Mouse (Mus musculus): ENCODE data around the gene Gm5269. TPM values are rescaled to one million over a fixed set of nuclear protein-coding genes. Genes with fewer than 3 reads are reported as not detected.

The Gm5269 gene
- total and polyA plus RNA-seq, 3 experiments, result 2.2 TPM; not detected in 2

DNA sequence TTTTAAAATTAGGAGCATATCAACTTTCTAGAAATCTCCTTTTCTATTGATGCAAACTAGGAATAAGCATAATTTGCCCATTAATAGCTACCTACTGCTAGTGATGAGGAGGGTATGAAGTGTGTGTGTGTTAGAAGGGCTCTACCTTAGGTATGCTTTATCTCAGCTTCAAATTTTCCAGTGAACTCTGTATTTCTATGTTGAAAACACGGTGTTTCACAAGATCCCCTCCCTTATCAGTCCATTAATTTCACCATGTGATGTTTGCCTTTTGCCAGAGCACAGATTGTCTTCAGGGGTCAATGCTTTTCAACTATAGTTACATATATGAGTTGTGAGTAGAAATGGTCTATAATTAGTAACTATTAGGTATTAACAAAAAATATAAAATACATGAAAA, 8.0 kb upstream of the Gm5269 start:
- H3K79me2 ChIP-seq (replicated peaks; ENCODE audit: control insufficient read depth, extremely low read depth, insufficient read depth, poor library complexity, severe bottlenecking), result no peaks in the 10 kb centered on the region
- H3K27ac ChIP-seq (ENCODE audit: insufficient read depth, low read depth), result no peak overlapping the region
- in situ Hi-C loops (cut with MboI; ENCODE audit: low pct_ligation_motif_present, low pct_unique_long_range_greater_than_20kb, low sequenced_read_pairs), result no loop called here
- no peak overlapping the region for H3K4me2 ChIP-seq (ENCODE audit: insufficient read depth, low read depth, poor library complexity, severe bottlenecking)
- H3K4me1 ChIP-seq (ENCODE audit: control insufficient read depth in 1 of 2, insufficient read depth in 2 of 2), result no peaks in the 10 kb centered on the region
- no peak overlapping the region for H3K4me3 ChIP-seq (replicated peaks in 1 of 3; ENCODE audit: low read depth in 2 of 3, low read length in 2 of 3, poor library complexity in 1 of 3)
- H3K9ac ChIP-seq (ENCODE audit: insufficient read depth, low read depth), result no peak overlapping the region
- TF ChIP-seq MEF2A (IDR thresholded peaks at IDR 0.05; ENCODE audit: borderline replicate concordance, low read depth, low read length) (no peak), ZNF384 (IDR thresholded peaks at IDR 0.05; ENCODE audit: low read depth, low read length) (no peak), ZKSCAN1 (IDR thresholded peaks at IDR 0.05; ENCODE audit: borderline replicate concordance, low read depth, low read length) (no peak), RAD21 (IDR thresholded peaks at IDR 0.05; ENCODE audit: low read depth, low read length) (no peak), RCOR1 (conservative IDR thresholded peaks at IDR 0.05; ENCODE audit: low read depth, low read length) (no peak), JUN (IDR thresholded peaks at IDR 0.05; ENCODE audit: insufficient read depth, low read depth, low read length) (no peak)
- no peaks in the 10 kb centered on the region for H3K9me3 ChIP-seq (replicated peaks; ENCODE audit: low read length)
- no peak for DNase-seq (ENCODE audit: extremely low read depth)
- dilution Hi-C loops (cut with MboI; ENCODE audit: extremely low pct_ligation_motif_present, extremely low pct_unique_long_range_greater_than_20kb, low sequenced_read_pairs), result no loop called here
- H3K27me3 ChIP-seq (replicated peaks), result no peaks in the 10 kb centered on the region
- H3K36me3 ChIP-seq (replicated peaks in 1 of 2; ENCODE audit: control insufficient read depth in 1 of 2, insufficient read depth in 1 of 2, low read length in 1 of 2), result no peaks in the 10 kb centered on the region

- Histone ChIP-seq H3K79me2 (replicated peaks; ENCODE audit: control insufficient read depth, extremely low read depth, insufficient read depth, poor library complexity, severe bottlenecking) (no peaks in the 10 kb centered on the region), H3K4me1 (ENCODE audit: control insufficient read depth in 1 of 2, insufficient read depth in 2 of 2) (no peaks in the 10 kb centered on the region), H3K27ac (ENCODE audit: insufficient read depth, low read depth) (no peak overlapping the region), H3K4me3 (replicated peaks in 1 of 3; ENCODE audit: low read depth in 2 of 3, low read length in 2 of 3, poor library complexity in 1 of 3) (no peak overlapping the region), H3K4me2 (ENCODE audit: insufficient read depth, low read depth, poor library complexity, severe bottlenecking) (no peak overlapping the region), H3K36me3 (replicated peaks in 1 of 2; ENCODE audit: control insufficient read depth in 1 of 2, insufficient read depth in 1 of 2, low read length in 1 of 2) (no peaks in the 10 kb centered on the region), H3K9ac (ENCODE audit: insufficient read depth, low read depth) (no peak overlapping the region), H3K9me3 (replicated peaks; ENCODE audit: low read length) (no peaks in the 10 kb centered on the region), H3K27me3 (replicated peaks) (no peaks in the 10 kb centered on the region)
- no peak for DNase-seq (ENCODE audit: extremely low read depth)
- dilution Hi-C loops (cut with MboI; ENCODE audit: extremely low pct_ligation_motif_present, extremely low pct_unique_long_range_greater_than_20kb, low sequenced_read_pairs) (no loop called here), in situ Hi-C loops (cut with MboI; ENCODE audit: low pct_ligation_motif_present, low pct_unique_long_range_greater_than_20kb, low sequenced_read_pairs) (no loop called here)
- TF ChIP-seq POLR2AphosphoS2 (IDR thresholded peaks at IDR 0.05; ENCODE audit: low read depth, low read length) (no peak), MEF2A (IDR thresholded peaks at IDR 0.05; ENCODE audit: borderline replicate concordance, low read depth, low read length) (no peak), SMC3 (IDR thresholded peaks at IDR 0.05; ENCODE audit: low read depth, low read length) (no peak), ZNF384 (IDR thresholded peaks at IDR 0.05; ENCODE audit: low read depth, low read length) (no peak), JUN (IDR thresholded peaks at IDR 0.05; ENCODE audit: insufficient read depth, low read depth, low read length) (no peak), JUND (conservative IDR thresholded peaks at IDR 0.05; ENCODE audit: low read depth, low read length) (no peak), EP300 (IDR thresholded peaks at IDR 0.05; ENCODE audit: low read length) (no peak), KAT2A (IDR thresholded peaks at IDR 0.05; ENCODE audit: insufficient replicate concordance, low read length) (no peak), MAX (IDR thresholded peaks at IDR 0.05; ENCODE audit: low read length) (no peak)
These were observed 4.3 kb upstream of the Gm5269 start for GRCm38 (mm10) chr1:45894168-45894912.

GRCm38 (mm10) chr1:45891986-45892385, 1.9 kb upstream of the Gm5269 start:
- H3K27me3 ChIP-seq (replicated peaks), result no peaks in the 10 kb centered on the region
- H3K79me2 ChIP-seq (replicated peaks; ENCODE audit: control insufficient read depth, extremely low read depth, insufficient read depth, poor library complexity, severe bottlenecking), result no peaks in the 10 kb centered on the region
- TF ChIP-seq ELF1 (IDR thresholded peaks at IDR 0.05; ENCODE audit: low read depth, low read length), result no peak
- H3K4me3 ChIP-seq (replicated peaks in 1 of 3; ENCODE audit: low read depth in 2 of 3, low read length in 2 of 3, poor library complexity in 1 of 3), result no peak overlapping the region
- H3K27ac ChIP-seq (ENCODE audit: insufficient read depth, low read depth), result no peak overlapping the region
- no peak overlapping the region for H3K4me2 ChIP-seq (ENCODE audit: insufficient read depth, low read depth, poor library complexity, severe bottlenecking)
- H3K4me1 ChIP-seq (ENCODE audit: control insufficient read depth in 1 of 2, insufficient read depth in 2 of 2), result no peaks in the 10 kb centered on the region
- H3K9me3 ChIP-seq (replicated peaks; ENCODE audit: low read length), result no peaks in the 10 kb centered on the region
- DNase-seq (ENCODE audit: extremely low read depth), result no peak
- no peak overlapping the region for H3K9ac ChIP-seq (ENCODE audit: insufficient read depth, low read depth)
- dilution Hi-C loops (cut with MboI; ENCODE audit: extremely low pct_ligation_motif_present, extremely low pct_unique_long_range_greater_than_20kb, low sequenced_read_pairs) (no loop called here), in situ Hi-C loops (cut with MboI; ENCODE audit: low pct_ligation_motif_present, low pct_unique_long_range_greater_than_20kb, low sequenced_read_pairs) (no loop called here)
- no peaks in the 10 kb centered on the region for H3K36me3 ChIP-seq (replicated peaks in 1 of 2; ENCODE audit: control insufficient read depth in 1 of 2, insufficient read depth in 1 of 2, low read length in 1 of 2)

Measured in CH12.LX (cell line).